Mouse (Mus musculus): ENCODE measurements around the gene Cyb5r2.

GRCm38 (mm10) chr7:107745111-107745510 lies 12.7 kb downstream of the Cyb5r2 start:
- TF ChIP-seq HCFC1 (IDR thresholded peaks at IDR 0.05; ENCODE audit: borderline replicate concordance, insufficient read depth, low read length): no peak
- TF ChIP-seq ZC3H11A (IDR thresholded peaks at IDR 0.05; ENCODE audit: borderline replicate concordance, low read depth, low read length): no peak
- TF ChIP-seq CHD2 (IDR thresholded peaks at IDR 0.05; ENCODE audit: low read depth, low read length): no peak
- TF ChIP-seq ZNF384 (IDR thresholded peaks at IDR 0.05; ENCODE audit: low read depth, low read length): no peak
- TF ChIP-seq MAFK (IDR thresholded peaks at IDR 0.05; ENCODE audit: insufficient read depth, low read depth, low read length): no peak

Data from ES-E14 (cell line).